Mouse (Mus musculus) kidney, adult 2 months (tissue): ENCODE data around the gene Prrg3. TPM values are rescaled to one million over a fixed set of nuclear protein-coding genes. Genes with fewer than 3 reads are reported as not detected.
"Not testable (repeated sequence)": the region's sequence is repeated elsewhere in the genome, so short reads cannot be mapped to it uniquely, and the experiment has no call there.

Experiments
- DNase-seq: peaks from one replicate; pipeline ENCODE4 v3.0.0; 2021
- H3K27ac ChIP-seq: fragments of 200-500 bp; 2 replicates; pipeline ENCODE4 v1.5.1; 2012; ENCODE audit warnings: low read depth, low read length, control low read depth, inconsistent platforms; ENCODE audit not compliant: insufficient read depth
- H3K27me3 ChIP-seq: fragments of 200-500 bp; replicated peaks from 2 replicates; pipeline ENCODE4 v1.6.1; 2012; ENCODE audit warnings: mild to moderate bottlenecking, moderate library complexity, low read length, inconsistent platforms; ENCODE audit not compliant: control insufficient read depth, insufficient read depth
- H3K36me3 ChIP-seq: fragments of 200-500 bp; 2 replicates; pipeline ENCODE4 v1.6.1; 2012; ENCODE audit warnings: mild to moderate bottlenecking, moderate library complexity, low read length, inconsistent platforms; ENCODE audit not compliant: control insufficient read depth, insufficient read depth
- H3K4me1 ChIP-seq: fragments of 200-500 bp; 2 replicates; pipeline ENCODE4 v1.6.1; 2011; ENCODE audit warnings: low read length; ENCODE audit not compliant: control insufficient read depth, insufficient read depth
- H3K4me3 ChIP-seq: fragments of 200-500 bp; 2 replicates; pipeline ENCODE4 v1.5.1; 2011; ENCODE audit warnings: mild to moderate bottlenecking, low read depth, low read length, control low read depth; ENCODE audit not compliant: insufficient read depth
- CTCF ChIP-seq: fragments of 200-500 bp; conservative IDR thresholded peaks from 2 replicates; pipeline ENCODE4 v1.5.1; 2011; ENCODE audit warnings: low read depth, mild to moderate bottlenecking, control low read depth, low read length, moderate library complexity, mixed read lengths; ENCODE audit not compliant: insufficient read depth, insufficient read length
- POLR2A ChIP-seq: fragments of 200-500 bp; IDR thresholded peaks from one replicate; pipeline ENCODE4 v1.6.1; 2011; ENCODE audit warnings: low read depth, low read length, control low read depth
- WGBS: fragments of 180-500 bp; shearing (Covaris S2); methylation state at CpG from one replicate; pipeline ENCODE4 v1.1.7; 2018; 5-methylcytosine and 5-hydroxymethylcytosine counted together
- polyA plus RNA-seq: library from polyadenylated mRNA; depleted of rRNA; stranded (reverse); fragments of >200 nt; gene quantifications from 2 replicates; pipeline ENCODE4 v1.2.3, GENCODE M21; 2012

The Prrg3 gene
- polyA plus RNA-seq, 1 experiment = 1.2 TPM

DNA sequence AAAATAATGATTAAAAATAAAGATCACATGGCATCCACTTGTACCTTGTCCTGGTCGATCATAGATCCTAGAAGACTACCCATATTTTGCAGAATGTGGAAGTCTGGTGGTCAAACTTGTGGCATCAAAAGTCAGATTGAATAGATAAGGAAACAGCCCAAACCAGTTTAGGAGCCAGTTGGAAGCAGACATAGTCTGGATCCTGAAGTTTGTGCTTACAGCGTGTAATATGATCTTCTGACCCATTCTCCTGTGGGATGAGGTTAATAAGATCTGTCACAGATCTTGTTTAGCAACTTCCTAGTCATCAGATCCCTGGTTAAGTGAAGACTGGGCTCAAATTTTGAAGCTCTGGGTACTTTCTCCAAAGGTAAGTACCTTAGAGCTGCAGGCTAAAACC, 10.3 kb downstream of the Prrg3 start, which contains the start of gene Fate1:
Gene Fate1, plus strand, starts transcription at position 301 of the 400 bp plus-strand sequence.
- H3K27me3 ChIP-seq = no peaks in the 10 kb centered on the region
- TF ChIP-seq POLR2A (no peak), CTCF (no peak)
- no peak within 1 kb of the TSS for H3K27ac ChIP-seq
- 74% methylated on average over 2 of the region's 2 CpGs for WGBS
- H3K4me1 ChIP-seq = no peaks in the 10 kb centered on the region
- no peaks in the 10 kb centered on the region for H3K36me3 ChIP-seq
- no peak within 1 kb of the TSS for H3K4me3 ChIP-seq
- no peak for DNase-seq

DNA sequence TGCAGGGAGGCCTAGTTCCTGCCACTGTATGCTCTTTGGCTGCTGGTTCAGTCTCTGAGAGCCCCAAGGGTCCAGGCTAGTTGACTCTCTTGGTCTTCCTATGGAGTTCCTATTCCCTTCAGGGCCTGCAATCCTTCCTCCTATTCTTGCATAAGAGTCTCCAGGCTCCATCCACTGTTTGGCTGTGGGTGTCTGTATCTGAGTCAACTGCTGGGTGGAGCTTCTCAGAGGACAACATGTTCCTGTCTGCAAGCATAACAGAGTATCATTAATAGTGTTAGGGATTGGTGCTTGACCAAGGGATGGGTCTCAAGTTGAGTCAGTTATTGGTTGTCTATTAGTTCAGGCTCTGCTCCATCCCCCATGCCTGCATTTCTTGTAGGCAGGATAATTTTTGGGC, 15.3 kb downstream of the Prrg3 start:
- H3K4me3 ChIP-seq, H3K4me1 ChIP-seq, H3K27ac ChIP-seq, DNase-seq, H3K27me3 ChIP-seq, H3K36me3 ChIP-seq: not testable (repeated sequence)

GRCm38 (mm10) chrX:71980443-71980842, 18.0 kb downstream of the Prrg3 start:
- Histone ChIP-seq H3K36me3 (no peaks in the 10 kb centered on the region), H3K4me3 (no peak overlapping the region), H3K27me3 (no peaks in the 10 kb centered on the region), H3K27ac (no peak overlapping the region), H3K4me1 (no peaks in the 10 kb centered on the region)
- TF ChIP-seq POLR2A (no peak), CTCF (no peak)
- WGBS = 36% methylated on average over 3 of the region's 3 CpGs
- DNase-seq = peak; percentile 5

DNA sequence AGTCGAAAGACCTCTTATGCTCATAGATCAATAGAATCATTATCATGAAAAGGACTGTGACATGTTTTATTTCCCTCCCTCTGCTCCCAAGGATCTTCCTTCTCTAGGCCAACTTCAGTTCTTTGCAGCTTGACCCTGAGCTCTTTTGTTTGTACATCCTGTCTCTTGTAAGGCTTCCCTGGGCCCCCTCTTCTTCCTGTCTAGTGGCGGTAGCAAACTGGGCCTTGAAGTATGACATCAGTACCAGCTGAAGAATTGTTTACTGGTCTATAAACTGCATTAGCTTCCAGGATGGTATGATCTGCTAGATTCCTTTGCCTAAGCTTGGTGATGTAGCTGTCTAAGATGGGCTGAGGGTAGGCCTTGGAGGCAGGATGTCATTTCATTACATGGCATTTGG, 18.9 kb downstream of the Prrg3 start:
- Histone ChIP-seq H3K4me3 (no peak overlapping the region), H3K4me1 (no peaks in the 10 kb centered on the region), H3K36me3 (no peaks in the 10 kb centered on the region), H3K27me3 (no peaks in the 10 kb centered on the region), H3K27ac (no peak overlapping the region)
- TF ChIP-seq POLR2A = no peak
- no peak for DNase-seq
- 76% methylated on average over 2 of the region's 2 CpGs for WGBS

- 54% methylated on average over 2 of the region's 2 CpGs for WGBS
Observed at GRCm38 (mm10) chrX:71983205-71983604, 20.8 kb downstream of the Prrg3 start.

DNA sequence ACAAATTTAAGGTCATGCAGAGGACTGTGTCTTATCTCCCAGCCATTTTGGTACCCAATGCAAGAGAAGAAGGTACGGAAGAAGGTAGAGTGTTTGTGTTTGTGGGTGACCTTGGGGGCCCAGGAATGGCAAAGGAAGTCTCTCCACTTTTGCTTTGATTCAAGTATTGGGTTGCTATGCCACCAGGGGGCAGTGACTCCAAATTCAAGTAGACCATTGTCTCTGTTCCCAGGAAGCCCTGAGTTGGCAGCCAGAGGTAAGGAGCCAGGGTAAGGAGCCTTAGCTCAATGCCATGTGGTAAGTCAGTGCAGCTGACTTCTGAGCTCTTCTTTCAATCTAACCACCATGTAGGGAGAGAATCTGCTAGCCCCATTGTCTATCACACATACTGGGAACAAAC, 21.4 kb downstream of the Prrg3 start:
- H3K27ac ChIP-seq = no peak overlapping the region
- 90% methylated on average over 1 of the region's 1 CpGs for WGBS
- no peaks in the 10 kb centered on the region for H3K27me3 ChIP-seq
- H3K4me3 ChIP-seq = no peak overlapping the region
- no peaks in the 10 kb centered on the region for H3K36me3 ChIP-seq
- no peaks in the 10 kb centered on the region for H3K4me1 ChIP-seq
- 0 out of 2 replicates have a peak, but pooled peaks have one; percentile 3 for TF ChIP-seq CTCF
- TF ChIP-seq POLR2A = no peak
- DNase-seq = peak; percentile 3

More at GRCm38 (mm10) chrX:71983205-71983604, 20.8 kb downstream of the Prrg3 start:
- Histone ChIP-seq H3K4me3 (no peak overlapping the region), H3K27me3 (no peaks in the 10 kb centered on the region), H3K4me1 (no peaks in the 10 kb centered on the region), H3K27ac (no peak overlapping the region), H3K36me3 (no peaks in the 10 kb centered on the region)
- no peak for DNase-seq
- TF ChIP-seq CTCF (no peak), POLR2A (no peak)

DNA sequence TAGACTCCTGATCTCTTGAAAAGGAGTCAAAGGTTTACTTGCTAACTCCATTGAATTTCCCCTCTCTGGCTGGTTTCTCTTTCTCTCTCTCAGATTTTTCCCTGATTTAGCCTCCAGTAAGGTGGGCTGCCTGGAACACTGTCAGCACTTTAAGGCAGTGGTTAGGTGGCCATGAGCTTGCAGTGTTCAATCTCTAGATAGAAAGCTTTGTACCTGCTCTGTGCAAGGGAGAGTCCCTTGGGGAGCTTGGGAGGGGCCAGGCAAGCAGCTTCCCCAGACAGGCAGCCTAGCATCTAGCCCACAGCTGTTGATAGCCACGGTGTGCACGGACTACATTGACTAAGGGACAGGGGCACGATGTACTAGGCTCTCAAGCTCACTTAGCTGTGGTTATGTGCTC, 29.1 kb downstream of the Prrg3 start, which contains the start of gene Cnga2:
Gene Cnga2, plus strand, starts transcription at position 301 of the 400 bp plus-strand sequence.
- no peak within 1 kb of the TSS for H3K4me3 ChIP-seq
- H3K4me1 ChIP-seq = no peaks in the 10 kb centered on the region
- no peaks in the 10 kb centered on the region for H3K27me3 ChIP-seq
- H3K27ac ChIP-seq = no peak within 1 kb of the TSS
- WGBS = 73% methylated on average over 3 of the region's 3 CpGs
- no peak for DNase-seq
- TF ChIP-seq CTCF = no peak
- TF ChIP-seq POLR2A = no peak
- no peaks in the 10 kb centered on the region for H3K36me3 ChIP-seq

- DNase-seq = no peak
- Histone ChIP-seq H3K4me3 (no peak overlapping the region), H3K27ac (no peak overlapping the region), H3K36me3 (no peaks in the 10 kb centered on the region), H3K4me1 (no peaks in the 10 kb centered on the region), H3K27me3 (no peaks in the 10 kb centered on the region)
- TF ChIP-seq CTCF (no peak), POLR2A (no peak)
- WGBS = 65% methylated on average over 1 of the region's 1 CpGs
Observed at GRCm38 (mm10) chrX:71995972-71996371, 33.5 kb downstream of the Prrg3 start.
